ENCODE assay signal across 8 mouse cellular contexts in the genomic region with DNA sequence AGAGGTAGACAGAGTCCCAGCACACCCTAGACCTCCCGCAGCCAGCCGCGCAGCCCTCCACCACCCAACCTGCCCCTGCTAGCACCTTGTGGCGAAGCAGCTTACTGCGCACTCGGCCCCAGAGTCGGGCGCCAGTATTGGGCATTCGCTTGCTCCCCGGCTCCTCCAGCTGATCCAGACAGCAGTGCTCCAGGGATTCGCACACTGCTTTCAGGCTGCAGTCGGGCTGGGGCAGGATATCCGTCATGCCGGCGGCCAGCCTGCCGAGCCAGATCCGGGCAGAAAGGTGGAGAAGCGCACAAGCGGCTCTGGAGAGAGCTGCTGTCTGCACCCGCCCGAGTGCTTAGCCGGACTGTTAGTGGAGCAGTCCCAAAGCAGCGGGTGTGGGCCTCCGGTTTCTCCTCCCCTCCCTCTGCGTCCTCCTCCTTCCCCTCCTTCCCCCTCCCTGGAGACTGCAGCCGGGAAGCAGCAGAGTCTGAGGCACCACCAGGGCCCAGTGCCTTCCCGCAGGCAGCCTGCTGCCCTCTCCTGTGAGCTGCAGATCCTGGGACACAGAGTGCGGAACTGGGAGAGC. TPM values are rescaled to one million over a fixed set of nuclear protein-coding genes. Genes with fewer than 3 reads are reported as not detected.
DNase-seq lines count a peak whose midpoint lies in the region; ATAC-seq and TF ChIP-seq lines count a peak whose summit lies in the region.

No protein-coding gene starts in this region.

- H3K4me2 ChIP-seq in forebrain, embryonic 12.5 days: peak overlapping the region; percentile 50
- H3K4me2 ChIP-seq in stomach, postnatal 0 days (replicated peaks; ENCODE audit: low read depth): peak overlapping the region; percentile 62

- peaks cover 32% of the 10 kb centered on the region for H3K27me3 ChIP-seq in forebrain, embryonic 12.5 days
- H3K27me3 ChIP-seq in stomach, postnatal 0 days (ENCODE audit: control insufficient read depth, insufficient read depth, low read length): no peaks in the 10 kb centered on the region

- H3K36me3 ChIP-seq in forebrain, embryonic 12.5 days (replicated peaks): peaks cover 27% of the 10 kb centered on the region
- peaks cover 2% of the 10 kb centered on the region for H3K36me3 ChIP-seq in stomach, postnatal 0 days (ENCODE audit: control insufficient read depth, insufficient read depth, low read length)

- 7% methylated on average over 28 of the region's 28 CpGs for WGBS in forebrain, embryonic 12.5 days
- 14% methylated on average over 25 of the region's 28 CpGs for WGBS in stomach, postnatal 0 days

- peak overlapping the region; percentile 26 for H3K4me3 ChIP-seq in forebrain, embryonic 12.5 days (replicated peaks)
- peak overlapping the region; percentile 45 for H3K4me3 ChIP-seq in stomach, postnatal 0 days (ENCODE audit: low read depth, low read length)

- peak; percentile 69 for ATAC-seq in forebrain, embryonic 12.5 days (ENCODE audit: low FRiP score)
- ATAC-seq in stomach, postnatal 0 days (ENCODE audit: low FRiP score, low TSS enrichment): peak; percentile 75
- ATAC-seq in inflammation-experienced regulatory T-cells, adult 6 months: no peak

- peak overlapping the region; percentile 47; the same call in 1 of the 2 replicates for H3K9ac ChIP-seq in forebrain, embryonic 12.5 days
- H3K9ac ChIP-seq in stomach, postnatal 0 days (ENCODE audit: low read length): peak overlapping the region; percentile 59

- H3K4me1 ChIP-seq in forebrain, embryonic 12.5 days: peaks cover 34% of the 10 kb centered on the region
- peaks cover 10% of the 10 kb centered on the region for H3K4me1 ChIP-seq in stomach, postnatal 0 days (replicated peaks; ENCODE audit: control insufficient read depth, insufficient read depth)

- peak overlapping the region; percentile 61; the same call in 1 of the 2 replicates for H3K27ac ChIP-seq in forebrain, embryonic 12.5 days
- H3K27ac ChIP-seq in stomach, postnatal 0 days (replicated peaks): peak overlapping the region; percentile 84

- intact Hi-C loops in heart, postnatal 10 days (cut with DNase I): no loop called here

- no peak for TF ChIP-seq EP300 in stomach, postnatal 0 days (optimal IDR thresholded peaks at IDR 0.05)

- peak; percentile 40 for TF ChIP-seq CTCF in stomach, postnatal 0 days (IDR thresholded peaks at IDR 0.05; ENCODE audit: low read depth)

- DNase-seq in right cerebral cortex, adult 18-20 months: peak; percentile 64
- DNase-seq in right cerebral cortex, adult 2 months (ENCODE audit: low spot score in 2 of 2): no peak
- DNase-seq in heart, postnatal 10 days: peak; percentile 79 to 80
- peak; percentile 59 to 77 for DNase-seq in kidney, postnatal 25 days
- DNase-seq in lung, postnatal 4 days: peak; percentile 73 to 85
- peak; percentile 63 for DNase-seq in stomach, postnatal 0 days (ENCODE audit: low spot score)

- no peaks in the 10 kb centered on the region for H3K9me3 ChIP-seq in forebrain, embryonic 12.5 days
- no peaks in the 10 kb centered on the region for H3K9me3 ChIP-seq in stomach, postnatal 0 days (ENCODE audit: control insufficient read depth, low read length)

RNA-seq across cellular contexts. Expression of a gene that starts 30.2 kb away (rescaled TPM):
- 103 and 109 TPM in 2 replicates for polyA plus RNA-seq in forebrain, embryonic 12.5 days (2016; fragmentation: Nextera tagmentation; extraction: Ambion mirVana)
- 10 to 100 TPM; 43.4 to 51.7 TPM for total RNA-seq in heart, postnatal 10 days (2021)
- polyA plus RNA-seq in stomach, postnatal 0 days (2015; fragmentation: Nextera tagmentation; extraction: Ambion mirVana): 75.7 and 82.1 TPM in 2 replicates
- polyA plus RNA-seq in inflammation-experienced regulatory T-cells, adult 6 months (2017; shearing (Covaris generic)): 10 to 100 TPM; 60.7 to 86.9 (median 76.3) TPM

RNA-seq across cellular contexts. Expression of a gene that starts 38.0 kb away (rescaled TPM):
- polyA plus RNA-seq in forebrain, embryonic 12.5 days (2016; fragmentation: Nextera tagmentation; extraction: Ambion mirVana): 48.4 and 58.6 TPM in 2 replicates
- total RNA-seq in heart, postnatal 10 days (2021): 10 to 100 TPM; 15.7 to 17.4 TPM
- polyA plus RNA-seq in stomach, postnatal 0 days (2015; fragmentation: Nextera tagmentation; extraction: Ambion mirVana): 22.4 and 24.0 TPM in 2 replicates
- polyA plus RNA-seq in inflammation-experienced regulatory T-cells, adult 6 months (2017; shearing (Covaris generic)): 1 to 10 TPM; 1.1 to 2.0 (median 1.6) TPM

Comparison
In these comparisons a context has a peak if more than half of its experiments do, and no peak if none do; other contexts are left out.
1. DNase-seq: peak in right cerebral cortex, adult 18-20 months (single experiment), heart, postnatal 10 days (2 of 2), kidney, postnatal 25 days (2 of 2), lung, postnatal 4 days (2 of 2) and stomach, postnatal 0 days (single experiment); none in right cerebral cortex, adult 2 months (0 of 2).